Mouse (Mus musculus) embryonic fibroblast, embryonic 13.5 days (primary cell): ENCODE measurements at regions not wholly inside any gene's neighbourhood (a gene's known extent, or its start where the extent isn't known, plus 50 kb on each side); places are given as distances from the start of the nearest gene placed in this dataset.

Experiments used
- H3K27ac ChIP-seq: 2 replicates; pipeline ENCODE4 v1.5.1; 2012; ENCODE audit warnings: low read length, control low read depth, inconsistent platforms; ENCODE audit not compliant: insufficient read depth
- H3K4me1 ChIP-seq: 2 replicates; pipeline ENCODE4 v1.6.1; 2011; ENCODE audit warnings: low read length; ENCODE audit not compliant: control insufficient read depth, insufficient read depth
- H3K4me3 ChIP-seq: 2 replicates; pipeline ENCODE4 v1.5.1; 2011; ENCODE audit warnings: mild to moderate bottlenecking, control low read depth, low read length; ENCODE audit not compliant: insufficient read depth
- CTCF ChIP-seq: IDR thresholded peaks from 2 replicates; pipeline ENCODE4 v1.5.1; 2011; ENCODE audit warnings: mild to moderate bottlenecking, control low read depth, low read length, moderate library complexity, borderline replicate concordance; ENCODE audit not compliant: insufficient read depth
- POLR2A ChIP-seq: IDR thresholded peaks from 2 replicates; pipeline ENCODE4 v1.6.1; 2011; ENCODE audit warnings: low read depth, mild to moderate bottlenecking, control low read depth, low read length, moderate library complexity

- H3K4me3 ChIP-seq, result no peak overlapping the region
- no peak overlapping the region for H3K27ac ChIP-seq
- TF ChIP-seq POLR2A (no peak), CTCF (no peak)
- peaks cover 4% of the 10 kb centered on the region; the same call in 1 of the 2 replicates for H3K4me1 ChIP-seq
These were observed 252.9 kb upstream of the Zeb2 start for GRCm38 (mm10) chr2:45369914-45370614.

- Histone ChIP-seq H3K27ac (no peak overlapping the region), H3K4me1 (peaks cover 4% of the 10 kb centered on the region; the same call in 1 of the 2 replicates), H3K4me3 (no peak overlapping the region)
- TF ChIP-seq POLR2A (no peak), CTCF (no peak)
These were observed 252.2 kb upstream of the Zeb2 start for GRCm38 (mm10) chr2:45369432-45369831.

- TF ChIP-seq POLR2A (no peak), CTCF (no peak)
- Histone ChIP-seq H3K27ac (no peak overlapping the region), H3K4me1 (peaks cover 4% of the 10 kb centered on the region; the same call in 1 of the 2 replicates), H3K4me3 (no peak overlapping the region)
These were observed 250.4 kb upstream of the Zeb2 start for GRCm38 (mm10) chr2:45367436-45368193.

- TF ChIP-seq POLR2A (no peak), CTCF (no peak)
- Histone ChIP-seq H3K4me3 (no peak overlapping the region), H3K4me1 (no peaks in the 10 kb centered on the region), H3K27ac (no peak overlapping the region)
These were observed 240.1 kb upstream of the Zeb2 start for GRCm38 (mm10) chr2:45357266-45357665.

GRCm38 (mm10) chr2:45356558-45357170 lies 239.5 kb upstream of the Zeb2 start:
- no peak for TF ChIP-seq CTCF
- no peak for TF ChIP-seq POLR2A
- no peak overlapping the region for H3K27ac ChIP-seq
- H3K4me1 ChIP-seq, result no peaks in the 10 kb centered on the region
- no peak overlapping the region for H3K4me3 ChIP-seq

GRCm38 (mm10) chr2:45356021-45356420 lies 238.8 kb upstream of the Zeb2 start:
- H3K27ac ChIP-seq, result no peak overlapping the region
- TF ChIP-seq POLR2A (no peak), CTCF (no peak)
- H3K4me3 ChIP-seq, result no peak overlapping the region
- no peaks in the 10 kb centered on the region for H3K4me1 ChIP-seq

- no peak overlapping the region for H3K27ac ChIP-seq
- no peak for TF ChIP-seq CTCF
- no peak for TF ChIP-seq POLR2A
- no peaks in the 10 kb centered on the region for H3K4me1 ChIP-seq
- no peak overlapping the region for H3K4me3 ChIP-seq
These were observed 234.4 kb upstream of the Zeb2 start for GRCm38 (mm10) chr2:45351529-45352133.

- TF ChIP-seq CTCF (no peak), POLR2A (no peak)
- no peak overlapping the region for H3K4me3 ChIP-seq
- H3K27ac ChIP-seq, result no peak overlapping the region
- H3K4me1 ChIP-seq, result no peaks in the 10 kb centered on the region
These were observed 229.2 kb upstream of the Zeb2 start for GRCm38 (mm10) chr2:45346358-45346757.

- Histone ChIP-seq H3K4me1 (no peaks in the 10 kb centered on the region), H3K4me3 (no peak overlapping the region), H3K27ac (no peak overlapping the region)
- TF ChIP-seq CTCF, result no peak
- TF ChIP-seq POLR2A, result no peak
These were observed 222.7 kb upstream of the Zeb2 start for GRCm38 (mm10) chr2:45339866-45340265.
